Mouse (Mus musculus): ENCODE measurements around the gene Fgfr2.

Fgfr2 gene

DNA sequence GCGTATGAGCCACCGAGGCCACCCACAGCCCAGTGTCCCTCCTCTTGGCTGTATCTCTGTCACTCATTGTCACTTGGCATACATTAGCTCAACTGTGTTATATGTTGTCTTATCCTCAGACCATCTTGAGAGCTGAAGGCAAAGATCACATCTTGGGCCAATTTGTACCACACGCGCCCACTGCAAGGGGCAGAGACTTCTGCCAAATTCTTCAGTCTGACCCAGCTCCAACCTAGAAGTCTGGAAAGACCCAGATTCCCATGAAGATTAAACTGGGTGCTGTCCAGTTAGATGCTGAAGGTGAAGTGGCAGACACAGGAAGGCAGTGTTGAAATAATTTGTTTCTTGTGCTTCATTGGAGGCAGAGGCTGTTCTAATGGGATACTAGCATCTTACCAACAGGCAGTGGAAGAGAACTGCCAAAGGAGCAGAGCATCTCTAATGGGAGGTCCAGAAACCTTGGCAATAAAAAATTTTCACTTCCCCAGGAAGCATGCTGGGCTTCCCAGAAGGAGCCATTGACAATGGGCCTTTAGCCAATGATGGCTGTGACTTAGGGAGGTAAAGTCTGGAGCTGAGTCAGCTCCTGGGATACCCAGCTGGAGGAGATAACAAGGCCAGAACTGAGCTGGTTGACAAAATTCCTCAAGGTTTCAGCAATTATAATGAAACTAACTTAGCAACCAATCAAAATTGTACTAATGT is 514.7 kb downstream of the Fgfr2 start:
- no peak for DNase-seq (ENCODE audit: low read depth)

DNA sequence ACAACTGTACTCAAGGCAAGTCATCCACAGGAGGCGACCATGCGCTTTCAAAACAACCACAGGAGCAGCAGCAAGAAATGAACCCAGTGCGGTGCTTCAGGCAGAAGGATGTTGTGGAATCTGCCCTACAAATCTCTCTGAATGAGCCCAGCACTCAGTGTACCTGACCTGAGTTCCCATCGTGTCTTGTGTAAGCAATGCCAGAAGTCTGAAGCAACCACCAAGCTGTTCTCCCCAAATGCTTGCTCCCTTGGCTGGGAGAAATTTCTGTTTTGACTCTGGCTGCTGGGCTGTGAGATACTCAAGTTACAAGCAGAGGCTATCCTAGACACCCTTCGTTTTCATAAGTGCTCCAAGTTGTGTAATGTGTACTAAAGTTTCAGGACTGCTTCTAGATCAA is 517.5 kb downstream of the Fgfr2 start:
- DNase-seq (ENCODE audit: low read depth) = no peak

DNA sequence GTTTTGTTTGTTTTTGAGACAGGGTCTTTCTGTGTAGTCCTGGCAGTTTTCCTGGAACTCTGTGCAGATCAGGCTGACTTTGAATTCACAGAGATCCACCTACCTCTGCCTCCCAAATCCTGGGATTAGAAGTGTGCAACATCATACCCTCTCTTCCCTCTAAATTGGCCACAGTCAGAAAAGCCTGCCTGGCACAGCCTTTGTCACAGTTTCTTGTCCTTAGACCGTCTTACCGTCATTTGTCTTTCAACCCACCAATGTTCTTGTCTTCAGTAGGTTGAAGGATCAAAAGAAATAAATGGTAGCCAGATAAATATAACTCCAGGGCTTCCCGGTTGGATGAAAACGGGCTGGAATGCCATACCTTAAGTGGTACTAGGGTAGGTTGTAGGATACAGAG is 518.4 kb downstream of the Fgfr2 start:
- no peak for DNase-seq (ENCODE audit: low read depth)

DNA sequence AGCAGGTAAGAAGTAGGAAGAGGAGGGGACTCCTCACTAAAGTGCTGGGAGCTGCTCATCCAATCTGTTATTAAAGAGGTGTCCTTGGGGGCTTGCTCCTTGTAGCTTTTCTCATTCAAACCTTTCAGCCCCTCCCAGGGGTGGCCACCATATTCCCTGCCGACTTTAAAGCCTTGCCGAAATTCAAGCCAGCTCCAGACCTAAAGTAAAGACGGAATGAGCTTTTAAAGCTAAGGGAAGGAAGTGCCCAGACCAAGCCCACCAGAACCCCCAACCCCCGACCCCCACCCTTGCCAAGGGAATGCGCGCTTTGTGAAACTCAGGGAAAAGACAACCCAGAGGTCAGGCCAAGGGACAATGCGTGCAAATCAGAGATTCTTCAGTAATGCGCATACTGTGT is 522.2 kb downstream of the Fgfr2 start:
- DNase-seq (ENCODE audit: low read depth) = no peak

DNA sequence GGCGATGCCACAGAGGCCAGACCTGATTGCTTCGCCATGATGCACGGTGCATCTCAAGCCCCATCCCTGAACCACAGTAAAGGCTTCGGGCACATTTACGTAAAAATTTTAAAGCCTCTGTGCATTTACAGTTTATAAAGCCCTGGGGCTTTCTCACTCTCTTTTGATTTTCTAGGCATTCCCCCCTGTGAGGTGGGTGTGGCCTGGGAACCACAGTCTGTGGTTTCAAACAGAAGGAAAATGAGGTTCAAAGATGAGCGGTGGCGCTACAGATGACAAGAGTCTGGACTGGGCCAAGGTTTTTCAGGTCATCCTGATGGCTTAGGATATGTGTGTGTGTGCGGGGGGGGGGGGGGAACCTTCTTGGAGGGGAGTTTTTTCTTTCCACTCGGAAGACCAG is 523.1 kb downstream of the Fgfr2 start:
- no peak for DNase-seq (ENCODE audit: low read depth)

DNA sequence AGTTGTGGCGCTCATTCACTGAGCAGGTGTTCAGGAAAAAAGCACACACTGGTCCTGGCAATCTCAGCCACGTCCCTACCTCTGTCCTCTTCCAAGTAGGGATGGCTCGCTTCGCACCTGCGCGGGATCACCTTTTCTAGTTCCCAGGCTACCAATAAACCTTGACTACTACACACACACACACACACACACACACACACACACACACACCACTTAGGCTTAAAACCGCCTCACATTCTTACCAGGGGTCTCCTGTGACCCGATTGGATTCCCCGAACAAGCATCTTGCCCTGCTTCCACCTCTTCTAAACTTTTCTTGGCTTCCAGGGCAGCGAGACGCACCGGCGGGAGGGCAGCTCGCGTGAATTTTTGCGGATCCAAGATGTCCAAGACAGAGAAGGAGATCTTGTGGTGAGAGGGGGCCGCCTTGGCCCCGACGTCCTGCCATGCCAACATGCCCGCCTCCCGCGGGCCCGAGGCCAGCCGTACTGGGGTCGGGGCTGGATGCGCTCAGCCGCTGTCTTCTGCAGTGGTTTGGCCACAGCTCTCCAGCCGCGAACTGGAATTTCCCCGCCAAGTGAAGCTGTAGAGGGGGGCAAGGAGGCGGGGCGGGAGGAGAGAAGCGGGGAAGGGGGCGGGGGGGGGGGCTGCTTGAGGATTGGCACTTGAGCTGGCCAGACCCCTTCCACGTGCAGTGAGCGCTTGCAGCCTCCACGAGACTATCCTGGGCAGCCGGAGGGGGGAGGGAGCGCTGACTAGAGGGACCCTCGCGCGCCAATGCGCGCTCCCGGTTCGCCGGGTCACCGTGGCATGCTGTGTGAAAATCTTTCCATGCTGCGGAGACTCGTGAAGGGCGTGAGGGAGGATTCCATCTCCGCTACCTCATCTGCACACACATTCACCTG is 523.8 kb downstream of the Fgfr2 start, which contains the start of gene Nkx1-2:
TSS of gene Nkx1-2 (minus strand) at position 567 of the 905 bp plus-strand sequence.
- no peak for DNase-seq (ENCODE audit: low read depth)

DNA sequence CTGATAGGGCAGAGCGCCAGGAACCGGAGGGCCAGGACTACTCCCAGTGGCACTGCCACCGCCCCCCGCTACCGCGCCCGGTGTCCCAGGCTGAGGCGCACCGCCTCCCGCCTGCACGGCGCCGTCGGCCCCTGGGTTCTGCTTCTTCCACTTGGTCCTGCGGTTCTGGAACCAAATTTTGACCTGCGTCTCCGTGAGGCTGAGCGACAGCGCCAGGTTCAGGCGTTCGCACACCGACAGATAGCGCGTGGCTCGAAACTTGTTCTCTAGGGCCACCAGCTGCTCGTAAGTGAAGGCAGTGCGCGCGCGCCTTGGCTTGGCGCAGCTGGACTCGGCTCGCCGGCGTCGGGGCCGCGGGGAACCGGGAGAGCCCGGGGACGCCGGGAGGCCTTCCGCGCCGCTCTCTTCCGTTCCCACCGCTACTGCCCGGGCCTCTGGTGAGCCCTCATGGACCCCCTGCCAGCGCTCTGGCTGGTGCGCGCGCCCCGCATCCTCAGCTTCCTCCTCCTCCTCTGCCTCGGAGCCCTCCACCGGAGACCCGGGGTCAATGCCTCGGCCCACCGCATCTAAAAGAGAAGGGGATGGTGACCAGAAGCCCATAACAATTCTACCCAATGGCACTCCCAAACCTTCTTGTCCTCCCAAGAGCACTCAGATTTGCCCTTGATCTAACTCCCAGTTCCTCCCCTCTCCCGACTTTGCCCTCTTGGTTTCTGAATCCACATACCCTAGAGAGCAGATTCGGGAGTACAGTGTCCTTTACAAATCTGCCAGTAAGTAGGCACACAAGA is 525.7 kb downstream of the Fgfr2 start:
- no peak for DNase-seq (ENCODE audit: low read depth)

DNA sequence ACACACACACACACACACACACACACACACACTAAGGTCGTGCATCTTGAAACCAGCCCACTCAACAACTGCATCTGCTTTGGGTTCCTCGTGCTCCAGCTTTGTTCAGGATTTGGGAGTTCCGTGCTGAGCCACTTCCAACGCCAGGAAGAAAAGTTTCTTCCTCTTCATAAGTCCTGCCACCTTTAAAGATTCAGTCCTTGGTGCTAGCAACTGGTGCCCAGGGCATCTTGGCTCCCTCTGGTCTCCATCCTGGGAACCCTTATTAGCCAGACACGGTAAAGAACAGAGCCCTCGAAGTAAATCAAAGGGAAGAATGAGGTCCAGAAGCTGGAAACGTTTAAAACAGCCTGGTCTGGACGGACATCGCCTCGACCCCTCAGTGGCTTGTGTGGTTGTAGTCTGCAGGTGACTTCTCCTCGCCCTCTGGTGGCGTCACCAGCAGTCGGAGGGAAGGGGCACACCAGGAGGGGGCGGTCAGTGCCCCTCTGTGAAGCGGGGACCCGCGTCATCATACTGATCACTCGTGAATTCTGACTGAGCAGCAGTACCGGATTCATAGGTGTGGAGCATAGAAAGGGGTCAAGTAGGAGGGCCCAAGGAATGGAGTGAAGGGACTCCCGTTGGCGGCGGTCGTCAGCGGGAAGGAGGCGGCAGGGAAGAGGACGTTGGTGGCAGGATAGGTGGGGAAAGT is 526.4 kb downstream of the Fgfr2 start:
- no peak for DNase-seq (ENCODE audit: low read depth)

DNA sequence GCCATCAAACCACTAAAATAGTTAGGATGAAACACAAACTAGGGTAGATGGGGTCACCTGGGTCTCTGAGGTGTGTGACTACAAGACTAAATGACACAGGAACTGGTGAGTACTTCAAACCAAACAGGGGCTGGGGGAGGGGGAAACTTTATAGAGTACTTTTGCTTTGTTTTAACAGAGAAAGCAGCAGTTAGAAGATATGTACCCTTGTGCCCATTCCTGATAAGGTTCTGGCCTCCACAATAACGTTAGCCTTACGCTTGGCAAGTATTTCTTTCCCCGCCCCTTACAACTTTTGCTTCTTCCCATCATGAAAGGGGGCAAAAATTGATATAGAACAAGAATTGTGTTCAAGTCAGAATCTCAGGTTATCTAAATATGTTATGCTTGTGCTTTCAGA is 527.4 kb downstream of the Fgfr2 start:
- no peak for DNase-seq (ENCODE audit: low read depth)

DNA sequence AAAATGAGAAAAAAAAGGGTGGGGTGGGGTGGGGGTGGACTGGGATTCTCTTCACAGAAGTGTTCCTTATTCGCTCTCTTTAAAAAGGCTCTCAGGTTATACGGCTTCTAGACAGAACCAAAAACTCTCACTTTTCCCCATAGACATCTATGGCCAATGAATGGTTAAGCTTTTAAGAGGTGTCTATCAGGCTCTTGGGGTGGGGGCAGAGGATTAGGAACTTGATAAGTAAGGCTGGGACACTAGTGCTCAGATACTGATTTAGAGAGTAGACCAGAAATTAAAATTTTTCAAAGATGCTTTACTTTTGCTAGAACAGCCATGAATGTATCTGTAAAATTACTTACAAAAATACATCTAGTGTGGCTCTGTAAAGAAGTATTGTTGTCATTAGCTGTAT is 528.8 kb downstream of the Fgfr2 start:
- no peak for DNase-seq (ENCODE audit: low read depth)

DNA sequence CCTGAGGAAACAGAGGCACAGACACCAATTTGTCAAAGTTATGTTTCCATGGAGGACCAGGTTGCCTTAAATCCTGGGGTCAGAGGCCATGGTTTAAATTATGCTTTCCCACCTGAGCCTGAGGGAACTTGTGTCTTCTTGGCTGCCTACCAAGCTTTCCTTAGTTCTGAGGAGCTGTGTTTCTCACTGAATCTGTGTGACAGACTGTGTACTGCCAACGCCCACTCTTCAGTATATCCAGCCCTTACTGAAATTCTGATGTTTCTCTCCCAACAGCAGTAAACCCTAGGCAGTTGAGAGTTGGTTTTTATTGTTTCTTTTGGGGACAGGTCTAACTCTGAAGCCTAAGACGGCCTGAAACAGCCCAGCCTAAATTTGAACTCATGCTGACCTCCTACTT is 529.4 kb downstream of the Fgfr2 start:
- no peak for DNase-seq (ENCODE audit: low read depth)

DNA sequence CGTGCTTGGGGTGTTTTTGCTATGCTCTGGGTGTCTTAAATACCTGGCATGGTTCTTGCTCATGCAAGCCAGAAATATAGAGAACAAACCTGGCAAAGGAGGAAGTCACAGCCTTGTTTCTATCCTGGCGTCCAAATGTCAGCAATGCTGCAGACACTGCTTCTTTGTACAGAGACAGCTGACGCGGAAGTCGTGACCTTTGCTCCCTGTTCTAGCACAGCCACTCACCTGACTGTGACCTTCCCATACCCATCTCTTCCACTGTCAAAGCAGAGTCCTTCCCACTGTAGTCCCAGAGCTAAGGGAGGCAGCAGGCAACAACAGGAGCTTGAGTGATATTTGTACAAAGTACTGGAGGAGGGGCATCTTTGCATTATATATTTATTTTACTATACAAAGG is 533.5 kb downstream of the Fgfr2 start:
- no peak for DNase-seq (ENCODE audit: low read depth)

DNA sequence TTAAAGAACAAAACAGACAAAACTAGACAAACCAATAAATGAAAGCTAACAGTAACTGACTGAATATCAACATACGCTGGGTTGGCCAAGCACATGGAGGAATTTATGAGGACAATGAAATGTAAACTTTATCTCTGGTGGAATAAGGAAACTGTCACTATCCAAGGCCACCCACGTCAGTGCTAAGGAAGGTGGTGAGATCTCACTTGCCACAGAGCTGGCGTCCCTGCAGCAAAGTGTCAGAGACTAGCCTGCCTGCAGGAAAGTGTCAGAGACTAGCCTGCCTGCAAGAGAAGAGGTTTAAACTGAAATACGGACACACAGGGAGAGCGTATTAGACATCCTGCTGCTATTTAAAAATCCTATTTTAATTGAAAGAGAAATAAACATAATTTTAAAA is 536.0 kb downstream of the Fgfr2 start:
- DNase-seq (ENCODE audit: low read depth) = no peak

DNA sequence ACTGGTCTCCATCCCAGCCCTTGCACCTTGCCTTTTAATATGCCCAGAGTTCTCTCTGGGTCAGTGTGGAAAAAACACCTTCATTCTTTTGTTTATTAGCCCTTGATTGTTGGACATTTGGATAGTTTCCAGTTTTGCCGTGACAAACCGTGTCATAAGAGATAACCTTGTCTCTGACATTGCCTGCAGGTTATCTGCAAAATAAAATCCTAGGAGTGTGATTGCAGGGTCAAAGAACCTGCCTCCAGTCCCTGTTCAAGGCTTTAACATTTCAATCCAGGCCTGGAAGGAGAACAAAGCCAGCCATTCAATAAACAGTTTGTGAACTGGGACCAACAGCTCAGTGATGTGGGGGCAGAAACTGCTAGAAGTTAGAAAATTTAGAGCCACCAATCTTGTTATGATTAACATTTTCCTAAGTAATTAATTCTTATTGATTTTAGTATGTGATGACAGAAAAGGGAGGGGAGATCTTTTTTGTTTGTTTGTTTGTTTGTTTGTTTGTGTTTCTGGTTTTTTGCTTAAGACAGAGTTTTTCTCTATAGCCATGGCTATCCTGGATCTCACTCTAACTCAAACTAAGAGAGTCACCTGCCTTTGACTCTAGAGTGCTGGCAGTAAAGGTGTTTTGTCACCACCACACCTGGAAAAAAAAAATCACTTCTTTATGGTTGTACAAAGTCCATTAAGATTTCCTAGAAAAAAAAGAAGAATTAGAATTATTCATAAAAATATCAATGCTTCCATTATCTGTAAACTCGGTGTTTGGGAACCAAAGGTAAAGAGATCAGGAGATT is 537.3 kb downstream of the Fgfr2 start:
- DNase-seq (ENCODE audit: low read depth) = no peak

DNA sequence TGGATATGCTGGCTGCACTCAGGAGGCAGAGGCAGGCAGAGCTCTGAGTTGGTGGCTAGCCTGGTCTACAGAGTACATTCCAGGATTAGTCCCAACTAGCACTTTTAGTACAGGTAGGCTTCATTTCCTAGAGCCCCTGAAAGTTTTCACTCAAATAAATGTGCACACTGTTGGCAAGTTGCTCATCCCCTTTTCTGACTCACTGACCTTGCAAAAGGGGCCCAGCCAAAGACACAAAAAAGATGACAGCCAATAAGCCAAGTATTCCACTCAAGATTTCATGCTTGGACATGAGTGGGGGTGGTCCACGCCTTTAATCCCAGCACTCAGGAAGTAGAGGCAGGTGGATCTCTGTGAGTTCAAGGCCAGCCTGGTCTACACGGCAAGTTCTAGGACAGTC is 541.7 kb downstream of the Fgfr2 start:
- no peak for DNase-seq (ENCODE audit: low read depth)

DNA sequence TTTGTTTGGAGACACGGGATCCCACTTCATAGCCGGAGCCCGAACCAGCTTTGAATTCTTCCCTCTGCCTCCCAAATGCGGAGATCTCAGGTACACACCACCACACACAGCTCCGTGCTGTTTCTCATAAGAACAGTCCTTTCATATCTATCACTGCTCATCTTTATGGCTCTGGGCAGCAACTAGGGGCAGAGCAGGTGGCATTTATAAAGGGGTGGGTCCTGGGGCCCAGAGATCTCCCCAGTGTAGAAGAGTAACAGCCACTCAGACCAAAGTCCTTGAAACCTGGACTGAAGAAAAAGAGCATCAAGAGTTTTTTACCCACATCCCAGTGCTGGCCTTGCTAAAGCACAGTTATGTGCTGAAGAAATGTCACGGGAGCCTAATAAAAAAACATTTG is 542.6 kb downstream of the Fgfr2 start:
- no peak for DNase-seq (ENCODE audit: low read depth)

DNA sequence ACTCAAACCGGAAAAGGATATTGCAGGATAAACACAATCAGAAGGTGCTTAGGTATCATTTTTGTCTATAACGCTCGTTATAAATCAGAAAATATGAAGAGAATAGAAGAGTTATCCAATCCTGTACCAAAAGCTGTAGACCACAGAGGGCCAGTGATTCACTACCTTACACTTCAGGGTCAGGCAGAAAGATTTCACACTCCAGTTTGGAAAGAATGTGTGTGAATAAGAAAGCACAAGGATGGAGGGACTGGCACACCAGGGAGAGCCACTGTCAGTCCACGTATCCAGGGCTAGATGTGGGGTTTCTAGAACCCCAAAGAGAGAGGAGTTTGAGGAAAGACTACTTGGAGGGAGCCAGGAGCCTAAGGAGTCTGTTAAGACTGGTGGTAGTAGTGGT is 546.3 kb downstream of the Fgfr2 start:
- DNase-seq (ENCODE audit: low read depth) = peak; percentile 19

DNA sequence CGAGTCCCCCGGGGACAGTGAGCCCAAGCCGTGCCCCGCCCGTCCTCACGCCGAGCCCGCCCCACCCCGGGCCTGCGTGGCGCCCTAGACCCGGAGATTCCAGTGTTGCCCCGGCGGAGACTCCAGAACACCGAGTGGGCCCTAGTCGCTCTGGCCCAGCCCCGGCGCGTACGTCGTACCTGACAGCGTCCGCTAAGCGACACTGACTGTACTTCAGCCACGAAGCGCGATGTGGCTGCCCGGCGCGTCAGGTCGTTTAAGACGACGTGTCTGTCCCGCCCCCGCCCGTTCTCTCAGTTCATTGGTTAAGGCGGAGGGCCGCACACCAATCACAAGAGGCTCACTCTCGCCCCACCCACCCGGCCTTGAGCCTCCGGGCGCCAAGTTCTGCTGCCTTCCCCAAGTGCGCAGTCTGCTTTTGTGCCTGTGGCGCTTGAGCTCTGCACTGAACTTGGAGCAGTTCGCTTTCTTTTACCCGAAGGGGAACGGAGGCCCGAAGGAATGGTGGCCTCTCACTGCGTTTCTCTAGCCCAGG is 547.0 kb downstream of the Fgfr2 start, which contains the start of gene Oat:
TSS of gene Oat (minus strand) at position 283 of the 535 bp plus-strand sequence.
- DNase-seq (ENCODE audit: low read depth) = peak; percentile 98

DNA sequence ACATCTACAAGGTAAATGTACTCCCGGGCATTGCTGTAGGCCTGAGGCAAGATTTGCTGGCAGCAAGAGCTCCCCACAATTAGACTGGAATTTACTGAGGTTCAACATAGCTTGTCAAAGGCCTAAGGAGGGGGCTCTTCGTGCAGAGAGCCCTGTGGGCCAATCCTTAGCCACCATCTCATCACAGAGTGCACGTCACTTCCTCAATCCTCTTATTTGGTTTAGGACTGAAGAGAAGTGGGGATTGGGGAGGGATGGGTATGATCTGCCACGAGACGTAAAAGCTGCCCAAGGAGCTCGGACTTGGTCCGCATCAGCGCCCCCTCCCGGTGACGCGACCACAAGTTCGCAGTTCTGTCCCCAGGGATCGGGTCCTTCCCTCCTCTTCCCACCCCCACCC is 547.5 kb downstream of the Fgfr2 start:
- peak; percentile 98 for DNase-seq (ENCODE audit: low read depth)

DNA sequence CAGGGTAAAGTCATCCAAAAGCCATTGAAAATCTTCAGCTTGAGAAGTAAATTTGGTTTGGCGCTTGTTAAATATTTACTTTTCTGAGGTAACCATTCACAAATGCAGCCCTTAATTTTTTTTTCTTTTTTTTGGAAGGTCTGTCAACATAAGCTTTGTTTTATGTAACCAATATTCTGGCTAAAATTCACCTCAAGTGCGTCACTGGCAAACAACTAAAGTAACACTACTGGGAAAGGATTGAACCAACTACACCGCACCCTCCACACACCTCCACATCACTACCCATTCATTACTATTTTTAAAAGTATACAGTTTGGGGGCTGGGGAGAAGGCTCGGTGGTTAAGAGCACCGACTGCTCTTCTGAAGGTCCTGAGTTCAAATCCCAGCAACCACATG is 548.5 kb downstream of the Fgfr2 start:
- DNase-seq (ENCODE audit: low read depth) = no peak

DNA sequence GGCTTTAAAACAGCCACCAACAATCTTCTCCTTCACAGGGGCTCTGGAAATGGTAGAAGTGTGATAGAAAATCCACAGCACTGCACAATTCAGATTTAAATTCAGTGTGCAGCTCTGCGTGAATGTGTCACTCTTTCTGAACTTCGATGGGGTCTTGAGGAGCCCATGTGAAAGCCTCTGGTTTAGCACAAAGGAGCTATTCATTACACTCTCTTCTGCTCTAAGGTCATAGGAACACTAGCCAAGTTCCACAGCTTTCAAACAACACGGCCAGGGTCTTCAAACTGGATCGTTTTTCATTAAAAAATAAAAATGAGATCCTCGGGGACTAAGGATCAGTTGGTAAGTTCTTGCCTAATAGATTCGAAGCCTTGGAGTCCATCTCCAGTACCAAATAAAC is 549.9 kb downstream of the Fgfr2 start:
- no peak for DNase-seq (ENCODE audit: low read depth)

Measured in 416B (cell line).